Mouse (Mus musculus) cerebellum, adult 2 months (tissue): Measurements from ENCODE around the gene Cyp46a1. TPM values are rescaled to one million over a fixed set of nuclear protein-coding genes. Genes with fewer than 3 reads are reported as not detected.

ENCODE experiments used
- DNase-seq, 2 experiments: peaks; one replicate each; pipeline ENCODE4 v3.0.0; 2021
- H3K27ac ChIP-seq: fragments of 200-500 bp; 2 replicates; pipeline ENCODE4 v1.5.1; 2012; ENCODE audit warnings: low read length, control low read depth, inconsistent platforms; ENCODE audit not compliant: insufficient read depth
- H3K27me3 ChIP-seq: fragments of 200-500 bp; 2 replicates; pipeline ENCODE4 v1.6.1; 2012; ENCODE audit warnings: inconsistent platforms, mild to moderate bottlenecking, low read length, moderate library complexity; ENCODE audit not compliant: control insufficient read depth, insufficient read depth
- H3K4me1 ChIP-seq: fragments of 200-500 bp; 2 replicates; pipeline ENCODE4 v1.6.1; 2011; ENCODE audit warnings: low read length; ENCODE audit not compliant: control insufficient read depth, insufficient read depth
- H3K4me3 ChIP-seq: fragments of 200-500 bp; replicated peaks from 2 replicates; pipeline ENCODE3; 2011; ENCODE audit warnings: mild to moderate bottlenecking, low read depth, low read length, control low read depth; ENCODE audit not compliant: insufficient read depth
- CTCF ChIP-seq: fragments of 200-500 bp; IDR thresholded peaks from 2 replicates; pipeline ENCODE4 v1.5.1; 2011; ENCODE audit warnings: low read depth, mild to moderate bottlenecking, control low read depth, low read length, moderate library complexity, borderline replicate concordance; ENCODE audit not compliant: insufficient read depth
- POLR2A ChIP-seq: fragments of 200-500 bp; IDR thresholded peaks from 2 replicates; pipeline ENCODE4 v1.6.1; 2011; ENCODE audit warnings: low read length, control low read depth, borderline replicate concordance; ENCODE audit not compliant: insufficient read depth
- WGBS: fragments of 180-500 bp; shearing (Covaris S2); methylation state at CpG from one replicate; pipeline ENCODE4 v1.1.7; 2018; 5-methylcytosine and 5-hydroxymethylcytosine counted together
- polyA plus RNA-seq: library from polyadenylated mRNA; depleted of rRNA; stranded (reverse); fragments of >200 nt; gene quantifications from 2 replicates; pipeline ENCODE4 v1.2.3, GENCODE M21; 2012

Gene Cyp46a1
- polyA plus RNA-seq, 1 experiment = 93.7 TPM

DNA sequence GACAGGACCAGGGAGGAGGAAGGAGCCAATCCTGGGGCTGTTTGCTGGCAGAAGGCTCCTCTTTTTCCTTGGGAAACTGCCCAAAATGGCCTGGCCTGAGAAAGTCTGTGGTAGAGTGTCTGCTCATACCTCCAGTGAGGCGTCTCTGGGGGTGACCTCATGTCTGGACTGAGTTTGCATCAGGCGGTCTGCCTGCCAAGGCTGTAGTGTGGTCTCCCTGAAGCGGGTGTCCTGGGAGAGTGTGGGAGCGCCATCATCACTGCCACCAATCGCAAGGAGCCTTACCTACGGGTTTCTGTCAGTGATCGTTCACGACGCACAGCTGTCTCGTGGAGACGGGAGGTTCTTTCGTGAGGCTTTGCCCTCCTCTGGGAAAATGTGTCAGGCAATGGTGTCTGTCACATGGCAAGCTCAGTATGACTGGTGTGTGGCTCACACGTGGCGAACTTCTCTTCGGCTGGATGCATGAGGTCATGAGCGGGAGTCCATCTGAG is 25.8 kb upstream of the Cyp46a1 start:
- no peak for DNase-seq
- no peak overlapping the region for H3K4me3 ChIP-seq
- H3K4me1 ChIP-seq = peaks cover 10% of the 10 kb centered on the region; the same call in 1 of the 2 replicates
- H3K27ac ChIP-seq = no peak overlapping the region
- no peaks in the 10 kb centered on the region; the same call in 1 of the 2 replicates for H3K27me3 ChIP-seq
- no peak for TF ChIP-seq POLR2A
- TF ChIP-seq CTCF = no peak
- 78% methylated on average over 16 of the region's 16 CpGs for WGBS

DNA sequence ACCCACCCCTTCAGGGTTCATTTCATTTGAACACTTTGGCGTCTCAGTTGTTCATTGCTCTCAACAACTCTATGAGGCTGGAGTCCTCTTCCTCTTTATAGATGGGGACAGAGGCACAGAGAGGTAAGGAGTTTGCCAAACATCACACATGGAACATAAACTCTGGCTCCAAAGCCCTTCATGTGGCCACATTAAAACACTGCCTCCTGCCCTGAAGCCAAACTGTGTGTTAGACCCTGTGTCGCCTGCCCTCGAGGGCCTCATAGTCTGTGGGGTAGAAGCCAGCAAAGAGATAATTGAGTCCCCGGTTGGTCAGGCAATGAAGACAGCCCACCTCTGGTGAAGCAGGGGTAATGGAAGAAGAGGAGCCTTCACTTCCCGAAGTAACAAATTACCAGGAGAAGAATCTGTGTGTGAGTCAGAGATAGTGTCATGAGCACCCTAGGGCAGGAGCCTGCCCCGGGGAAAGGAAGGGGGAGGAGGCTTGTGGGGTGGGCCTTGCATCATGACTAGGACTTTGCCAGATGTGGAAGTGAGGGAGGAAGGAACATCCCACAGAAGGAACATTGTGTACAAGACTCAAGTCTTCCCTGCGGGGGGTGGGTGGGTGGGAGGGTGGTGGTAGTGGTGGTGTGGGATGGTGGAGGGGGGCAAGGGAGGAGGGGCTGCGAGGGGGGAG is 24.9 kb upstream of the Cyp46a1 start:
- TF ChIP-seq CTCF = no peak
- no peak for TF ChIP-seq POLR2A
- DNase-seq = no peak
- Histone ChIP-seq H3K4me1 (peaks cover 10% of the 10 kb centered on the region; the same call in 1 of the 2 replicates), H3K27ac (no peak overlapping the region), H3K4me3 (no peak overlapping the region), H3K27me3 (no peaks in the 10 kb centered on the region; the same call in 1 of the 2 replicates)
- WGBS = 75% methylated on average over 7 of the region's 8 CpGs

DNA sequence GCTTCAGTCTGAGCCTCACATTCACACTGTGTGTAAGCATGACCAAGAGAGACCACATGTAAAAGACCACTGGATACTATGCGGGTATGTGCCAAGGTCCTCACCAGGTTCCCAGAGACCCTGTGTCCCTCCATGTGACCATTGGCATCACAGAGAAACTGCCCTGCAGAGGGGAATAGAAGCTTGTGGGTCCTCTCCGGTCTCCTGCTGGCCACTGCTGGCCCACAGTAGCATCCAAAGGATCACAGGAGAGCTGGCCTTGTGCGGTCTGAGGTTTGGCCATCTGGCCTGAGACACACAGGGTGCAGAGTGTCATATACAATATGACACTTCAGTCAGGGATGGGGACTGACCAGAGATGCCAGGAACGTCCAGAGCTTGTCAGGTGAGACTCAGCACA is 24.1 kb upstream of the Cyp46a1 start:
- Histone ChIP-seq H3K4me1 (peaks cover 10% of the 10 kb centered on the region; the same call in 1 of the 2 replicates), H3K27me3 (no peaks in the 10 kb centered on the region; the same call in 1 of the 2 replicates), H3K4me3 (no peak overlapping the region), H3K27ac (no peak overlapping the region)
- DNase-seq = no peak
- TF ChIP-seq POLR2A = no peak
- TF ChIP-seq CTCF = no peak
- WGBS = 39% methylated on average over 4 of the region's 4 CpGs

DNA sequence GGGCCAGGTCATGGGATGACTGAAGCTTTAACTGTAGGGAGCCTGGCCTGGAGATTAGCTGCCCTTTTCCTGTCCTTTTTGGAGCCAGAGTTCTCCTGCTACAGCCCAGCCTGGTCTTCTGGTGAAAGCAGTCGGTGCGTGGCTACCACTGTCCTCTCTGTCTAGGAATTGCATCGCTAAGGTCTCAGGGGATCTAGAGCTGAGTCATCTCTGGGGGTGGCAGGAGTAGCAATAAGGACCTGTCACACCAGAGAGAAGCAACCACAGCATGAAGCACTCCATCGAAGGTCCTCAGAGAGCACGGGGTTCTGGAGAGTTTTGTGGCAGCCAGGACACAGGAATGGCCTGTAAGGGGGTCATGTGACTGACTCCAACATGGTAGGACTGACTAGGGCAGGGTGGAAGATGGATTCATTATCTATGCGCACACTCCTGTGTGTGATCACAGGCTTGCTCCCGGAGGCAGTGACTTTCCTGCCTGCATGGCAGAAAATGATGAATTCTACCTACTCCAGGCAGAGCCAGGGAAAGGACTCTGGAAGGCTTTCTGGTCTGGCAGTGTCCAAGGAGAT is 23.6 kb upstream of the Cyp46a1 start:
- DNase-seq = no peak
- Histone ChIP-seq H3K27me3 (no peaks in the 10 kb centered on the region; the same call in 1 of the 2 replicates), H3K27ac (no peak overlapping the region), H3K4me1 (peaks cover 10% of the 10 kb centered on the region; the same call in 1 of the 2 replicates), H3K4me3 (no peak overlapping the region)
- 50% methylated on average over 7 of the region's 7 CpGs for WGBS
- no peak for TF ChIP-seq POLR2A
- no peak for TF ChIP-seq CTCF

DNA sequence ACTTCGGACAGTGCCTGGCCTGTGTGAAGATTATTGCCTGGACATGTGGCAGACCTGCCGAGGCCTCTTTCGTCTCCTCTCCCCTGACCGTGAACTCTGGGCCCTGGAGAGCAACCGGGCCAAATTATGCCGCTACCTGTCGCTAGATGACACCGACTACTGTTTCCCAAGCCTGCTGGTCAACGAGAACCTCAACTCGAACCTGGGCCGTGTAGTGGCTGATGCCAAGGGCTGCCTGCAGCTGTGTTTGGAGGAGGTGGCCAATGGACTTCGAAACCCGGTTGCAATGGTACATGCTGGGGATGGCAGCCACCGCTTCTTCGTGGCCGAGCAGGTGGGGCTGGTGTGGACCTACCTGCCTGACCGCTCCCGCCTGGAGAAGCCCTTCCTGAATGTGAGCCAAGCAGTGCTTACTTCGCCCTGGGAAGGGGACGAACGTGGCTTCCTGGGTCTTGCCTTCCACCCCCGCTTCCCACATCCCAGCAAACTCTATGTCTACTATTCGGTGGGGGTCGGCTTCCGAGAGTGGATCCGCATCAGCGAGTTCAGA is 22.4 kb upstream of the Cyp46a1 start:
- no peak overlapping the region for H3K4me3 ChIP-seq
- TF ChIP-seq POLR2A = no peak
- no peak for TF ChIP-seq CTCF
- no peak for DNase-seq
- peaks cover 10% of the 10 kb centered on the region; the same call in 1 of the 2 replicates for H3K4me1 ChIP-seq
- H3K27ac ChIP-seq = no peak overlapping the region
- no peaks in the 10 kb centered on the region; the same call in 1 of the 2 replicates for H3K27me3 ChIP-seq
- 87% methylated on average over 27 of the region's 27 CpGs for WGBS

DNA sequence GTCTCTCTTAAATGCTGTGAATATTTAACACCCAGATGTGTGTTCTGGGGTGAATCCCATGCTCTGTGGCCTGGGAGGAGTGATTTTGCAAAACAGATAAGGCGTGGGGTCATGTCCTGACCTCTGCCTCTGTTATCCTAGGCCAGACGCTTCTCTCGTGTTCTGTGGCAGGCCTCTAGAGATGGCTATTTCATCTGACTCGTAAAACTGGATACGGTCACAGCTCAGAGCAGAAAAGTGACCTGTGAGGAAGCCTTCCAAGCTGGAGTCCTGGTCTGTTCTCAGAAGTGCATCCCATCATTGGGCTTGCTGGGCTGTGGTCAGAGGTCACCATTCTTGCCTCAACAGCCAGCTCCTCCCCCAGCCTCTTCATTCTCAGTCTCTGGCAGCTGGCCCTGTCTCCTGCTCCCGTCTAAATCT is 21.7 kb upstream of the Cyp46a1 start:
- no peak for DNase-seq
- TF ChIP-seq POLR2A (no peak), CTCF (no peak)
- H3K27ac ChIP-seq = no peak overlapping the region
- H3K27me3 ChIP-seq = no peaks in the 10 kb centered on the region; the same call in 1 of the 2 replicates
- WGBS = 70% methylated on average over 6 of the region's 6 CpGs
- no peak overlapping the region for H3K4me3 ChIP-seq
- H3K4me1 ChIP-seq = peaks cover 10% of the 10 kb centered on the region; the same call in 1 of the 2 replicates

DNA sequence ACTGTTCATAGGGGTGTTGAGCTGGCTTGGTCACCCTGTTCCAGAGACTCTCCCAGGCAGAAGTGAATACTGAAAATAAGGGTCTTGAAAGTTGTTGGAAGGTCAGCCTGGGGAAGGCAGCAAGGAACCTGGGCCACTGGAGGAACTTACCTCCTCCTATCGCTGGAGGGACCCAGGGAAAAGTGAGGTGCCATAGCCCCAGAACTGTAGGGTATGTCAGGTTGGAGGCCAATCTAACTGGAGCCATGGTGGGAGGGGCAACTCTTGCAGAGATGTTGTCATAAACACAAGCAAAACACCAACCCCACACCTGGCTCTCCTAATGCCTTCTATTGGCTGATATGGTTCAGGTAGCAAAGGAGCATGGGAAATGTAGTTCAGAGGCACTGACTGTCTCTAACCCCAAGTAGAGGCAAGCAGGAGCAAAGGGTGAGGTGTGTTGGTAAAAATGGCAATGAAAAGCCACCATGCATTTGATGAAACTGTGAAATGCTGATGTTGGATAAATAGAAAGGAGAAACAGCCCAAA is 20.9 kb upstream of the Cyp46a1 start:
- peaks cover 11% of the 10 kb centered on the region; the same call in 1 of the 2 replicates for H3K4me1 ChIP-seq
- DNase-seq = no peak
- H3K4me3 ChIP-seq = no peak overlapping the region
- WGBS = 93% methylated on average over 1 of the region's 1 CpGs
- H3K27ac ChIP-seq = no peak overlapping the region
- TF ChIP-seq POLR2A (no peak), CTCF (no peak)
- no peaks in the 10 kb centered on the region for H3K27me3 ChIP-seq

DNA sequence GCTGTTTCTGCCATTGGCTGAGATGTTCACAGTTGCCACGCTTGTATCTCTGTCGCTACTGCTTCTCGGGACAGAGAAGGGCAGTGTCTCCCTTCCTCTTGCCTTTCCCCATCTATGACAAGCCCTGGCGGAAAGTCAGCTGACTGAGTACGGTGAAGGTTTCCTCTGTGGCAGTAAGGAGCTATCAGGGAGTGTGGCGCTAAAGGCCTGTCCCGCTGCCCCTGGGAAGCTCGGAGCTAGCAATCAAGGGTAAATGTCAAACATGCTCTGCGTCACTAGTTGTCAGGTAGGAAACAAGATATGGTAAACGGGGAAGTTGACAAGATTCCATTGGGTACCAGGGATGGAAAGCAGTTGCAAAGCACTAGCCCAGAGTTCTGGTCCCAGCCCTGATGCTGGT is 18.4 kb upstream of the Cyp46a1 start:
- DNase-seq = no peak
- Histone ChIP-seq H3K27ac (no peak overlapping the region), H3K27me3 (no peaks in the 10 kb centered on the region), H3K4me3 (no peak overlapping the region), H3K4me1 (0 out of 2 replicates have a peak, but pooled peaks cover 3% of the 10 kb centered on the region)
- no peak for TF ChIP-seq CTCF
- no peak for TF ChIP-seq POLR2A
- 77% methylated on average over 10 of the region's 10 CpGs for WGBS
